Mouse (Mus musculus) forebrain, embryonic 12.5 days (tissue): ENCODE data around the gene Ly6g5c. TPM values are rescaled to one million over a fixed set of nuclear protein-coding genes. Genes with fewer than 3 reads are reported as not detected.

Experiments
- ATAC-seq: fragments of 200-750 bp; cut with Nextera tagmentation; 2 replicates; pipeline ENCODE4 v1.8.0; 2017; ENCODE audit warnings: moderate TSS enrichment; ENCODE audit not compliant: low FRiP score
- H3K27ac ChIP-seq: fragments of 300-500 bp; sonication (generic); 2 replicates; pipeline ENCODE4 v1.5.1; 2016; ENCODE audit warnings: mild to moderate bottlenecking
- H3K27me3 ChIP-seq: fragments of 300-500 bp; sonication (generic); 2 replicates; pipeline ENCODE4 v1.6.1; 2016; ENCODE audit warnings: mild to moderate bottlenecking
- H3K36me3 ChIP-seq: fragments of 300-500 bp; sonication (generic); replicated peaks from 2 replicates; pipeline ENCODE4 v1.6.1; 2016; ENCODE audit warnings: mild to moderate bottlenecking
- H3K4me1 ChIP-seq: fragments of 300-500 bp; sonication (generic); 2 replicates; pipeline ENCODE4 v1.6.1; 2016
- H3K4me2 ChIP-seq: fragments of 300-500 bp; sonication (generic); 2 replicates; pipeline ENCODE4 v1.6.1; 2016; ENCODE audit warnings: mild to moderate bottlenecking, moderate library complexity
- H3K4me3 ChIP-seq: fragments of 300-500 bp; sonication (generic); replicated peaks from 2 replicates; pipeline ENCODE4 v1.5.1; 2016; ENCODE audit warnings: mild to moderate bottlenecking
- H3K9ac ChIP-seq: fragments of 300-500 bp; sonication (generic); 2 replicates; pipeline ENCODE4 v1.6.1; 2016; ENCODE audit warnings: mild to moderate bottlenecking
- H3K9me3 ChIP-seq: fragments of 300-500 bp; sonication (generic); 2 replicates; pipeline ENCODE4 v1.6.1; 2016
- WGBS: fragments of 180-500 bp; shearing (Covaris S2); methylation state at CpG from one replicate; pipeline ENCODE4 v1.1.7; 2016; 5-methylcytosine and 5-hydroxymethylcytosine counted together
- polyA plus RNA-seq: library from polyadenylated mRNA; unstranded; fragments of >200 nt; fragmentation: Nextera tagmentation; extraction: Ambion mirVana; gene quantifications from 2 replicates; pipeline ENCODE4 v1.2.1, GENCODE M21; 2016

Gene Ly6g5c
- polyA plus RNA-seq, 1 experiment from 2014 or later, result not detected

- H3K9me3 ChIP-seq, result no peaks in the 10 kb centered on the region
- H3K9ac ChIP-seq, result peak within 1 kb of the TSS; percentile 78
- WGBS, result under 1% methylated on average over 64 of the region's 66 CpGs
- no peaks in the 10 kb centered on the region for H3K27me3 ChIP-seq
- H3K36me3 ChIP-seq, result peaks cover 24% of the 10 kb centered on the region
- H3K27ac ChIP-seq, result peak within 1 kb of the TSS; percentile 95
- peaks cover 26% of the 10 kb centered on the region for H3K4me1 ChIP-seq
- peak within 1 kb of the TSS; percentile 81 for H3K4me3 ChIP-seq
- peak; percentile 95 for ATAC-seq
- peak within 1 kb of the TSS; percentile 71 for H3K4me2 ChIP-seq
Measured at GRCm38 (mm10) chr17:35134801-35135590, 26.9 kb downstream of the Ly6g5c start, which contains the start of gene Bag6. Bag6 (plus strand) TSS chr17:35135178.

GRCm38 (mm10) chr17:35135591-35136320 lies 27.7 kb downstream of the Ly6g5c start:
- Histone ChIP-seq H3K27ac (peak overlapping the region; percentile 95), H3K4me3 (peak overlapping the region; percentile 81), H3K4me1 (peaks cover 26% of the 10 kb centered on the region), H3K4me2 (peak overlapping the region; percentile 71), H3K9ac (peak overlapping the region; percentile 78), H3K36me3 (peaks cover 31% of the 10 kb centered on the region), H3K9me3 (no peaks in the 10 kb centered on the region), H3K27me3 (no peaks in the 10 kb centered on the region)
- ATAC-seq, result peak; percentile 66
- WGBS, result under 1% methylated on average over 42 of the region's 43 CpGs

GRCm38 (mm10) chr17:35139269-35139668 lies 31.2 kb downstream of the Ly6g5c start:
- H3K4me2 ChIP-seq, result no peak overlapping the region
- H3K27me3 ChIP-seq, result no peaks in the 10 kb centered on the region
- no peak overlapping the region for H3K27ac ChIP-seq
- peaks cover 26% of the 10 kb centered on the region for H3K4me1 ChIP-seq
- WGBS, result 95% methylated on average over 3 of the region's 3 CpGs
- H3K36me3 ChIP-seq, result peaks cover 62% of the 10 kb centered on the region
- H3K4me3 ChIP-seq, result no peak overlapping the region
- no peak for ATAC-seq
- peaks cover 4% of the 10 kb centered on the region; the same call in 1 of the 2 replicates for H3K9me3 ChIP-seq
- no peak overlapping the region for H3K9ac ChIP-seq

GRCm38 (mm10) chr17:35140490-35140996 lies 32.5 kb downstream of the Ly6g5c start:
- Histone ChIP-seq H3K36me3 (peaks cover 75% of the 10 kb centered on the region), H3K4me3 (no peak overlapping the region), H3K4me2 (no peak overlapping the region), H3K4me1 (peaks cover 24% of the 10 kb centered on the region), H3K27ac (no peak overlapping the region), H3K27me3 (no peaks in the 10 kb centered on the region), H3K9ac (0 out of 2 replicates have a peak overlapping the region, but pooled peaks have one; percentile 36), H3K9me3 (peaks cover 4% of the 10 kb centered on the region; the same call in 1 of the 2 replicates)
- WGBS, result 81% methylated on average over 16 of the region's 16 CpGs
- ATAC-seq, result no peak

- no peak overlapping the region for H3K27ac ChIP-seq
- H3K4me1 ChIP-seq, result peaks cover 15% of the 10 kb centered on the region
- H3K36me3 ChIP-seq, result peaks cover 89% of the 10 kb centered on the region
- ATAC-seq, result no peak
- no peak overlapping the region for H3K4me3 ChIP-seq
- H3K27me3 ChIP-seq, result no peaks in the 10 kb centered on the region
- WGBS, result 92% methylated on average over 6 of the region's 6 CpGs
- H3K4me2 ChIP-seq, result no peak overlapping the region
- no peak overlapping the region for H3K9ac ChIP-seq
- peaks cover 4% of the 10 kb centered on the region; the same call in 1 of the 2 replicates for H3K9me3 ChIP-seq
Measured at GRCm38 (mm10) chr17:35141971-35142370, 33.9 kb downstream of the Ly6g5c start.

GRCm38 (mm10) chr17:35146139-35146538 lies 38.1 kb downstream of the Ly6g5c start:
- H3K4me2 ChIP-seq, result no peak overlapping the region
- WGBS, result 91% methylated on average over 5 of the region's 5 CpGs

GRCm38 (mm10) chr17:35147348-35147747 lies 39.3 kb downstream of the Ly6g5c start:
- no peaks in the 10 kb centered on the region for H3K4me1 ChIP-seq
- H3K9ac ChIP-seq, result no peak overlapping the region
- WGBS, result 58% methylated on average over 3 of the region's 3 CpGs
- no peak overlapping the region for H3K4me3 ChIP-seq
- H3K27ac ChIP-seq, result no peak overlapping the region
- no peak overlapping the region for H3K4me2 ChIP-seq
- no peak for ATAC-seq
- peaks cover 97% of the 10 kb centered on the region for H3K36me3 ChIP-seq
- no peaks in the 10 kb centered on the region for H3K27me3 ChIP-seq
- peaks cover 4% of the 10 kb centered on the region; the same call in 1 of the 2 replicates for H3K9me3 ChIP-seq

More at GRCm38 (mm10) chr17:35146139-35146538, 38.1 kb downstream of the Ly6g5c start:
- no peaks in the 10 kb centered on the region for H3K4me1 ChIP-seq
- H3K27ac ChIP-seq, result 0 out of 2 replicates have a peak overlapping the region, but pooled peaks have one; percentile 56
- no peak for ATAC-seq
- no peak overlapping the region for H3K4me3 ChIP-seq
- H3K36me3 ChIP-seq, result peaks cover 97% of the 10 kb centered on the region
- peaks cover 4% of the 10 kb centered on the region; the same call in 1 of the 2 replicates for H3K9me3 ChIP-seq
- H3K27me3 ChIP-seq, result no peaks in the 10 kb centered on the region
- H3K9ac ChIP-seq, result no peak overlapping the region

GRCm38 (mm10) chr17:35147922-35148639 lies 40.0 kb downstream of the Ly6g5c start:
- Histone ChIP-seq H3K9ac (no peak overlapping the region), H3K4me1 (no peaks in the 10 kb centered on the region), H3K4me2 (no peak overlapping the region), H3K4me3 (no peak overlapping the region), H3K36me3 (peaks cover 97% of the 10 kb centered on the region), H3K9me3 (peaks cover 4% of the 10 kb centered on the region; the same call in 1 of the 2 replicates), H3K27ac (no peak overlapping the region), H3K27me3 (no peaks in the 10 kb centered on the region)
- 71% methylated on average over 5 of the region's 5 CpGs for WGBS
- no peak for ATAC-seq

- H3K4me1 ChIP-seq, result no peaks in the 10 kb centered on the region
- no peaks in the 10 kb centered on the region for H3K9me3 ChIP-seq
- H3K9ac ChIP-seq, result no peak overlapping the region
- H3K27me3 ChIP-seq, result no peaks in the 10 kb centered on the region
- no peak overlapping the region for H3K4me2 ChIP-seq
- WGBS, result 97% methylated on average over 4 of the region's 4 CpGs
- H3K27ac ChIP-seq, result no peak overlapping the region
- peaks cover 97% of the 10 kb centered on the region for H3K36me3 ChIP-seq
- ATAC-seq, result no peak
- H3K4me3 ChIP-seq, result no peak overlapping the region
Measured at GRCm38 (mm10) chr17:35152121-35152520, 44.0 kb downstream of the Ly6g5c start.

- 90% methylated on average over 9 of the region's 9 CpGs for WGBS
Measured at GRCm38 (mm10) chr17:35153077-35153476, 45.0 kb downstream of the Ly6g5c start.

GRCm38 (mm10) chr17:35153931-35154330 lies 45.9 kb downstream of the Ly6g5c start:
- Histone ChIP-seq H3K27ac (no peak overlapping the region), H3K9me3 (no peaks in the 10 kb centered on the region), H3K27me3 (no peaks in the 10 kb centered on the region), H3K4me1 (no peaks in the 10 kb centered on the region), H3K9ac (no peak overlapping the region), H3K4me2 (no peak overlapping the region), H3K4me3 (no peak overlapping the region), H3K36me3 (peaks cover 99% of the 10 kb centered on the region)
- 82% methylated on average over 4 of the region's 4 CpGs for WGBS
- no peak for ATAC-seq

More at GRCm38 (mm10) chr17:35153077-35153476, 45.0 kb downstream of the Ly6g5c start:
- Histone ChIP-seq H3K4me3 (no peak overlapping the region), H3K27me3 (no peaks in the 10 kb centered on the region), H3K36me3 (peaks cover 99% of the 10 kb centered on the region), H3K9me3 (no peaks in the 10 kb centered on the region), H3K27ac (no peak overlapping the region), H3K4me1 (no peaks in the 10 kb centered on the region), H3K4me2 (no peak overlapping the region), H3K9ac (no peak overlapping the region)
- no peak for ATAC-seq
